Mouse (Mus musculus) intestine, postnatal 0 days (tissue): ENCODE measurements around the gene Syne1. TPM values are rescaled to one million over a fixed set of nuclear protein-coding genes. Genes with fewer than 3 reads are reported as not detected.

Experiments used
- ATAC-seq: fragments of 200-750 bp; cut with Nextera tagmentation; 2 replicates; pipeline ENCODE4 v1.8.0; 2017; ENCODE audit warnings: mild to moderate bottlenecking, moderate TSS enrichment, moderate library complexity
- H3K27ac ChIP-seq: fragments of 300-500 bp; sonication (generic); 2 replicates; pipeline ENCODE4 v1.5.1; 2014; ENCODE audit warnings: mild to moderate bottlenecking, low read depth, low read length, moderate library complexity
- H3K27me3 ChIP-seq: fragments of 300-500 bp; sonication (generic); replicated peaks from 2 replicates; pipeline ENCODE4 v1.6.1; 2014; ENCODE audit warnings: low read length, mixed read lengths; ENCODE audit not compliant: control insufficient read depth, insufficient read depth
- H3K36me3 ChIP-seq: fragments of 300-500 bp; sonication (generic); 2 replicates; pipeline ENCODE4 v1.6.1; 2014; ENCODE audit warnings: mild to moderate bottlenecking, moderate library complexity; ENCODE audit not compliant: control insufficient read depth, insufficient read depth
- H3K4me1 ChIP-seq: fragments of 300-500 bp; sonication (generic); replicated peaks from 2 replicates; pipeline ENCODE4 v1.6.1; 2014; ENCODE audit warnings: antibody characterized with exemption, low read length, mixed read lengths; ENCODE audit not compliant: control insufficient read depth, insufficient read depth
- H3K4me2 ChIP-seq: fragments of 300-500 bp; sonication (generic); replicated peaks from 2 replicates; pipeline ENCODE4 v1.6.1; 2014; ENCODE audit warnings: low read depth, mild to moderate bottlenecking, moderate library complexity
- H3K4me3 ChIP-seq: fragments of 300-500 bp; sonication (generic); 2 replicates; pipeline ENCODE4 v1.5.1; 2014; ENCODE audit warnings: low read depth, low read length
- H3K9ac ChIP-seq: fragments of 300-500 bp; sonication (generic); 2 replicates; pipeline ENCODE4 v1.6.1; 2014; ENCODE audit warnings: mild to moderate bottlenecking, low read depth, low read length
- H3K9me3 ChIP-seq: fragments of 300-500 bp; sonication (generic); 2 replicates; pipeline ENCODE4 v1.6.1; 2016; ENCODE audit warnings: mixed run types; ENCODE audit not compliant: control insufficient read depth
- CTCF ChIP-seq: sonication (generic); IDR thresholded peaks from 2 replicates; pipeline ENCODE4 v1.5.1; 2016; ENCODE audit warnings: low read depth, mild to moderate bottlenecking, control low read depth, antibody characterized with exemption, moderate library complexity
- WGBS: fragments of 180-500 bp; shearing (Covaris S2); extraction: QIAGEN DNeasy Blood & Tissue Kit; methylation state at CpG from one replicate; pipeline ENCODE4 v1.1.7; 2014; 5-methylcytosine and 5-hydroxymethylcytosine counted together
- polyA plus RNA-seq: library from polyadenylated mRNA; unstranded; fragments of >200 nt; fragmentation: Nextera tagmentation; extraction: Ambion mirVana; gene quantifications from 2 replicates; pipeline ENCODE4 v1.2.1, GENCODE M21; 2015

Syne1 gene
- polyA plus RNA-seq, 1 experiment from 2014 or later, result 4.3 TPM

DNA sequence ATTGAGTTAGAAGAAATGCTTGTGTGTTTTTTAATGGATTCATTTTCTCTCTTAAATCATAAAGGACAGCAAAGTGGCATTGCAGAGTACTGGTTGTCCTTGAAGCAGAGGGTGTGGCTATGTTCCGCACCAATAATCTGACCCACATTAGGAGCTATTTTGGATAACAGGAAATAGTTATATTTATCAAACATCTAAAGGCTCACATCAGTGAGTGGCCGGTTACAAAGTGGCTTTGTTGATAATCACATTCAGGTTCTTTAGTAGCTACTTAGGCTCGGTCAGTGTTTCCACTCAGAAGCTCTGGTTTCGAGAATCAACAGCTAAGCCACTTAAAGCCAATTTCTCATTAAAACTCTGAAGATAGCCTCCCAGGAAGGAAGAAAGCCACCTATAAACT lies 23.6 kb downstream of the Syne1 start:
- Histone ChIP-seq H3K9me3 (no peaks in the 10 kb centered on the region), H3K27me3 (no peaks in the 10 kb centered on the region), H3K4me3 (no peak overlapping the region), H3K27ac (no peak overlapping the region), H3K36me3 (no peaks in the 10 kb centered on the region), H3K9ac (no peak overlapping the region), H3K4me1 (no peaks in the 10 kb centered on the region), H3K4me2 (no peak overlapping the region)
- 58% methylated on average over 4 of the region's 4 CpGs for WGBS
- no peak for TF ChIP-seq CTCF
- no peak for ATAC-seq

- Histone ChIP-seq H3K36me3 (no peaks in the 10 kb centered on the region), H3K9ac (no peak overlapping the region), H3K4me3 (no peak overlapping the region), H3K27ac (no peak overlapping the region), H3K4me1 (no peaks in the 10 kb centered on the region), H3K4me2 (no peak overlapping the region), H3K27me3 (no peaks in the 10 kb centered on the region), H3K9me3 (no peaks in the 10 kb centered on the region)
- ATAC-seq, result no peak
- TF ChIP-seq CTCF, result no peak
- WGBS, result 83% methylated on average over 4 of the region's 4 CpGs
Observed at GRCm38 (mm10) chr10:5522904-5523303, 28.4 kb downstream of the Syne1 start.

GRCm38 (mm10) chr10:5522276-5522675 lies 29.0 kb downstream of the Syne1 start:
- Histone ChIP-seq H3K4me3 (no peak overlapping the region), H3K9ac (no peak overlapping the region), H3K36me3 (no peaks in the 10 kb centered on the region), H3K27me3 (no peaks in the 10 kb centered on the region), H3K4me2 (no peak overlapping the region), H3K9me3 (no peaks in the 10 kb centered on the region), H3K27ac (no peak overlapping the region), H3K4me1 (no peaks in the 10 kb centered on the region)
- ATAC-seq, result no peak
- no peak for TF ChIP-seq CTCF
- 91% methylated on average over 3 of the region's 3 CpGs for WGBS

GRCm38 (mm10) chr10:5520695-5521094 lies 30.6 kb downstream of the Syne1 start:
- no peak overlapping the region for H3K27ac ChIP-seq
- H3K9me3 ChIP-seq, result no peaks in the 10 kb centered on the region
- no peaks in the 10 kb centered on the region for H3K27me3 ChIP-seq
- no peak overlapping the region for H3K4me3 ChIP-seq
- H3K36me3 ChIP-seq, result no peaks in the 10 kb centered on the region
- no peak overlapping the region for H3K4me2 ChIP-seq
- H3K9ac ChIP-seq, result no peak overlapping the region
- WGBS, result 58% methylated on average over 1 of the region's 1 CpGs
- no peak for ATAC-seq
- TF ChIP-seq CTCF, result no peak
- H3K4me1 ChIP-seq, result no peaks in the 10 kb centered on the region

GRCm38 (mm10) chr10:5515330-5515729 lies 36.0 kb downstream of the Syne1 start:
- WGBS, result 10% methylated on average over 3 of the region's 3 CpGs
- Histone ChIP-seq H3K4me1 (no peaks in the 10 kb centered on the region), H3K36me3 (no peaks in the 10 kb centered on the region), H3K4me2 (no peak overlapping the region), H3K4me3 (no peak overlapping the region), H3K27me3 (no peaks in the 10 kb centered on the region), H3K27ac (no peak overlapping the region), H3K9me3 (no peaks in the 10 kb centered on the region), H3K9ac (no peak overlapping the region)
- TF ChIP-seq CTCF, result no peak
- no peak for ATAC-seq

GRCm38 (mm10) chr10:5514134-5514533 lies 37.1 kb downstream of the Syne1 start:
- WGBS, result 92% methylated on average over 8 of the region's 8 CpGs
- no peak overlapping the region for H3K4me3 ChIP-seq
- no peaks in the 10 kb centered on the region for H3K27me3 ChIP-seq
- no peak overlapping the region for H3K9ac ChIP-seq
- H3K9me3 ChIP-seq, result no peaks in the 10 kb centered on the region
- ATAC-seq, result no peak
- no peak for TF ChIP-seq CTCF
- H3K4me2 ChIP-seq, result no peak overlapping the region
- H3K27ac ChIP-seq, result no peak overlapping the region
- H3K4me1 ChIP-seq, result no peaks in the 10 kb centered on the region
- no peaks in the 10 kb centered on the region for H3K36me3 ChIP-seq

GRCm38 (mm10) chr10:5512285-5512684 lies 39.0 kb downstream of the Syne1 start:
- TF ChIP-seq CTCF, result peak; percentile 50

More at GRCm38 (mm10) chr10:5512285-5512684, 39.0 kb downstream of the Syne1 start:
- no peak for ATAC-seq
- Histone ChIP-seq H3K4me1 (no peaks in the 10 kb centered on the region), H3K9ac (no peak overlapping the region), H3K36me3 (no peaks in the 10 kb centered on the region), H3K4me3 (no peak overlapping the region), H3K4me2 (no peak overlapping the region), H3K27me3 (no peaks in the 10 kb centered on the region), H3K27ac (no peak overlapping the region), H3K9me3 (no peaks in the 10 kb centered on the region)
